ENCODE assay signal across 8 mouse cellular contexts in the genomic region with DNA sequence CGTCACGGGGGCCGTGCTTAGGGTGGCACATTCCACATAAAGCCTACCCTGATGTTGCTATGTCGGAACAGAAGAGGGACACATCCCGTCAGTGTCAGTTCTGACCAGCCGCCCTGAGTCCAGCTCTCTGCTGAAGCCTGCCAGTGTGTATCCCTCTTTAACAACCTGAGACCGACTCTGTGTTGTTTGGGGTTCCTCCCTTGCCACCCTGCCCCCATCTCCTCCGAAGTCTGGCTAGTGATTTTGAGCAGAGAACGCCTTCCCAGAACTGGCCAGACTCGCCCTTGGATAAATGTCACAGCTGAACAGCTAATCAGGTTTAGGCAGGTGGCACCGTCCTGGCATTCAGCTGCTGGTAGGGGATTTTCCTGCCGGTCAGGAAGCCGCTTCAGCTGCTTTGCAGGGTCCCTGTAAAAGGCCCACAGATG. TPM values are rescaled to one million over a fixed set of nuclear protein-coding genes. Genes with fewer than 3 reads are reported as not detected.
A peak's percentile ranks its signal among the peaks of the same experiment; 100 is the strongest.
DNase-seq lines count a peak whose midpoint lies in the region; ATAC-seq and TF ChIP-seq lines count a peak whose summit lies in the region.

No protein-coding gene starts in this region.

- 23% methylated on average over 13 of the region's 13 CpGs for WGBS in kidney, adult 2 months
- 11% methylated on average over 13 of the region's 13 CpGs for WGBS in bone marrow, adult 2 months
- WGBS in forebrain, embryonic 15.5 days: 9% methylated on average over 13 of the region's 13 CpGs
- WGBS in kidney, embryonic 16.5 days: 12% methylated on average over 13 of the region's 13 CpGs
- WGBS in midbrain, embryonic 14.5 days: 7% methylated on average over 13 of the region's 13 CpGs

- intact Hi-C loops in left cerebral cortex, postnatal 4 days (cut with DNase I): no loop called here

- H3K4me2 ChIP-seq in forebrain, embryonic 15.5 days (replicated peaks): peak overlapping the region; percentile 94
- peak overlapping the region; percentile 99 for H3K4me2 ChIP-seq in kidney, embryonic 16.5 days (replicated peaks; ENCODE audit: low read depth, low read length)
- peak overlapping the region; percentile 100 for H3K4me2 ChIP-seq in midbrain, embryonic 14.5 days (ENCODE audit: low read length)

- no peaks in the 10 kb centered on the region for H3K27me3 ChIP-seq in kidney, adult 2 months (replicated peaks; ENCODE audit: control insufficient read depth, insufficient read depth, low read length)
- H3K27me3 ChIP-seq in forebrain, embryonic 15.5 days: peaks cover 22% of the 10 kb centered on the region
- no peaks in the 10 kb centered on the region for H3K27me3 ChIP-seq in kidney, embryonic 16.5 days (ENCODE audit: insufficient read depth, low read length)
- peaks cover 34% of the 10 kb centered on the region for H3K27me3 ChIP-seq in midbrain, embryonic 14.5 days (ENCODE audit: control insufficient read depth, insufficient read depth, low read length)

- no peaks in the 10 kb centered on the region for H3K36me3 ChIP-seq in kidney, adult 2 months (ENCODE audit: control insufficient read depth, insufficient read depth, low read length)
- peaks cover 3% of the 10 kb centered on the region; the same call in 1 of the 2 replicates for H3K36me3 ChIP-seq in forebrain, embryonic 15.5 days
- H3K36me3 ChIP-seq in kidney, embryonic 16.5 days (ENCODE audit: insufficient read depth, low read length): peaks cover 32% of the 10 kb centered on the region
- 0 out of 2 replicates have a peak, but pooled peaks cover 11% of the 10 kb centered on the region for H3K36me3 ChIP-seq in midbrain, embryonic 14.5 days (ENCODE audit: control insufficient read depth, insufficient read depth, low read length)

- peak overlapping the region; percentile 84 for H3K27ac ChIP-seq in kidney, adult 2 months (ENCODE audit: insufficient read depth, low read depth, low read length)
- no peak overlapping the region for H3K27ac ChIP-seq in bone marrow, adult 2 months (ENCODE audit: control insufficient read depth, insufficient read depth, low read depth, low read length, poor library complexity)
- no peak overlapping the region for H3K27ac ChIP-seq in forebrain, embryonic 15.5 days (replicated peaks)
- peak overlapping the region; percentile 14; the same call in 1 of the 2 replicates for H3K27ac ChIP-seq in kidney, embryonic 16.5 days (ENCODE audit: low read length)
- H3K27ac ChIP-seq in midbrain, embryonic 14.5 days (replicated peaks; ENCODE audit: low read depth, low read length): no peak overlapping the region

- H3K4me1 ChIP-seq in kidney, adult 2 months (ENCODE audit: control insufficient read depth, insufficient read depth, low read length): peaks cover 20% of the 10 kb centered on the region
- no peaks in the 10 kb centered on the region for H3K4me1 ChIP-seq in bone marrow, adult 2 months (ENCODE audit: control insufficient read depth, insufficient read depth, low read length)
- peaks cover 31% of the 10 kb centered on the region for H3K4me1 ChIP-seq in forebrain, embryonic 15.5 days
- peaks cover 31% of the 10 kb centered on the region for H3K4me1 ChIP-seq in kidney, embryonic 16.5 days (ENCODE audit: insufficient read depth, low read length)
- peaks cover 29% of the 10 kb centered on the region for H3K4me1 ChIP-seq in midbrain, embryonic 14.5 days (ENCODE audit: control insufficient read depth, insufficient read depth, low read length)

- no peak for TF ChIP-seq CTCF in kidney, adult 2 months (conservative IDR thresholded peaks at IDR 0.05; ENCODE audit: insufficient read depth, insufficient read length, low read depth, low read length)
- no peak for TF ChIP-seq CTCF in bone marrow, adult 2 months (IDR thresholded peaks at IDR 0.05; ENCODE audit: control insufficient read depth, insufficient read depth, low read length)

- DNase-seq in kidney, adult 2 months: peak; percentile 63
- no peak for DNase-seq in kidney, postnatal 36 days
- DNase-seq in midbrain, embryonic 14.5 days: no peak
- no peak for DNase-seq in left cerebral cortex, postnatal 4 days
- no peak for DNase-seq in frontal cortex, postnatal 36 days (ENCODE audit: low spot score in 2 of 2)

- H3K9me3 ChIP-seq in forebrain, embryonic 15.5 days: no peaks in the 10 kb centered on the region
- no peaks in the 10 kb centered on the region for H3K9me3 ChIP-seq in kidney, embryonic 16.5 days (ENCODE audit: low read length)
- no peaks in the 10 kb centered on the region for H3K9me3 ChIP-seq in midbrain, embryonic 14.5 days (ENCODE audit: control insufficient read depth, low read length)

- peak overlapping the region; percentile 76 for H3K4me3 ChIP-seq in kidney, adult 2 months (ENCODE audit: insufficient read depth, low read depth, low read length)
- peak overlapping the region; percentile 29 for H3K4me3 ChIP-seq in bone marrow, adult 2 months (replicated peaks; ENCODE audit: control insufficient read depth, low read depth, low read length)
- peak overlapping the region; percentile 78 for H3K4me3 ChIP-seq in forebrain, embryonic 15.5 days
- peak overlapping the region; percentile 83 for H3K4me3 ChIP-seq in kidney, embryonic 16.5 days (ENCODE audit: low read length)
- peak overlapping the region; percentile 67 for H3K4me3 ChIP-seq in midbrain, embryonic 14.5 days (replicated peaks; ENCODE audit: low read depth, low read length)

- no peak overlapping the region for H3K9ac ChIP-seq in forebrain, embryonic 15.5 days (replicated peaks)
- H3K9ac ChIP-seq in kidney, embryonic 16.5 days (replicated peaks; ENCODE audit: low read length): peak overlapping the region; percentile 83
- no peak overlapping the region for H3K9ac ChIP-seq in midbrain, embryonic 14.5 days (replicated peaks; ENCODE audit: low read length)

- no peak for TF ChIP-seq POLR2A in kidney, adult 2 months (IDR thresholded peaks at IDR 0.05; ENCODE audit: low read depth, low read length)
- TF ChIP-seq POLR2A in bone marrow, adult 2 months (IDR thresholded peaks at IDR 0.05; ENCODE audit: borderline replicate concordance, control insufficient read depth, low read depth, low read length): no peak

- ATAC-seq in forebrain, embryonic 15.5 days (replicated peaks): no peak
- no peak for ATAC-seq in kidney, embryonic 16.5 days (ENCODE audit: low FRiP score, low TSS enrichment)
- ATAC-seq in midbrain, embryonic 14.5 days (ENCODE audit: low FRiP score, low TSS enrichment): no peak

RNA-seq across cellular contexts. Expression of a gene that starts 2.1 kb away (rescaled TPM):
- 23.0 and 26.7 TPM in 2 replicates for polyA plus RNA-seq in kidney, adult 2 months (2012; rRNA removed)
- 3.5 and 6.6 TPM in 2 replicates for polyA plus RNA-seq in bone marrow, adult 2 months (2011; ENCODE audit: insufficient read depth, insufficient read length, low replicate concordance, missing spikeins)
- polyA plus RNA-seq in forebrain, embryonic 15.5 days (2015; fragmentation: Nextera tagmentation; extraction: Ambion mirVana): 3.0 and 3.5 TPM in 2 replicates
- 12.1 and 12.6 TPM in 2 replicates for polyA plus RNA-seq in kidney, embryonic 16.5 days (2015; fragmentation: Nextera tagmentation; extraction: Ambion mirVana)
- polyA plus RNA-seq in midbrain, embryonic 14.5 days (2014; fragmentation: Nextera tagmentation; extraction: Ambion mirVana): 1.5 and 1.6 TPM in 2 replicates
- total RNA-seq in left cerebral cortex, postnatal 4 days (2021): 1 to 10 TPM; 6.6 to 7.1 TPM

RNA-seq across cellular contexts. Expression of a gene that starts 14.7 kb away (rescaled TPM):
- 4.9 and 5.5 TPM in 2 replicates for polyA plus RNA-seq in kidney, adult 2 months (2012; rRNA removed)
- polyA plus RNA-seq in bone marrow, adult 2 months (2011; ENCODE audit: insufficient read depth, insufficient read length, low replicate concordance, missing spikeins): 1.9 and 2.8 TPM in 2 replicates
- polyA plus RNA-seq in forebrain, embryonic 15.5 days (2015; fragmentation: Nextera tagmentation; extraction: Ambion mirVana): 19.5 and 21.8 TPM in 2 replicates
- polyA plus RNA-seq in kidney, embryonic 16.5 days (2015; fragmentation: Nextera tagmentation; extraction: Ambion mirVana): 31.2 and 33.3 TPM in 2 replicates
- polyA plus RNA-seq in midbrain, embryonic 14.5 days (2014; fragmentation: Nextera tagmentation; extraction: Ambion mirVana): 16.9 and 19.0 TPM in 2 replicates
- total RNA-seq in left cerebral cortex, postnatal 4 days (2021): 10 to 100 TPM; 20.6 to 21.2 TPM

RNA-seq across cellular contexts. Expression of a gene that starts 16.8 kb away (rescaled TPM):
- polyA plus RNA-seq in kidney, adult 2 months (2012; rRNA removed): 11.0 and 13.8 TPM in 2 replicates
- 7.7 and 21.0 TPM in 2 replicates for polyA plus RNA-seq in bone marrow, adult 2 months (2011; ENCODE audit: insufficient read depth, insufficient read length, low replicate concordance, missing spikeins)
- 18.0 and 21.5 TPM in 2 replicates for polyA plus RNA-seq in forebrain, embryonic 15.5 days (2015; fragmentation: Nextera tagmentation; extraction: Ambion mirVana)
- 25.3 and 26.0 TPM in 2 replicates for polyA plus RNA-seq in kidney, embryonic 16.5 days (2015; fragmentation: Nextera tagmentation; extraction: Ambion mirVana)
- polyA plus RNA-seq in midbrain, embryonic 14.5 days (2014; fragmentation: Nextera tagmentation; extraction: Ambion mirVana): 19.7 and 21.8 TPM in 2 replicates
- 10 to 100 TPM; 17.4 to 17.6 TPM for total RNA-seq in left cerebral cortex, postnatal 4 days (2021)

RNA-seq across cellular contexts. Expression of a gene that starts 21.9 kb away (rescaled TPM):
- polyA plus RNA-seq in kidney, adult 2 months (2012; rRNA removed): 30.6 and 33.7 TPM in 2 replicates
- polyA plus RNA-seq in bone marrow, adult 2 months (2011; ENCODE audit: insufficient read depth, insufficient read length, low replicate concordance, missing spikeins): 16.4 and 23.6 TPM in 2 replicates
- 41.4 and 41.6 TPM in 2 replicates for polyA plus RNA-seq in forebrain, embryonic 15.5 days (2015; fragmentation: Nextera tagmentation; extraction: Ambion mirVana)
- polyA plus RNA-seq in kidney, embryonic 16.5 days (2015; fragmentation: Nextera tagmentation; extraction: Ambion mirVana): 42.4 and 46.4 TPM in 2 replicates
- 23.1 and 31.2 TPM in 2 replicates for polyA plus RNA-seq in midbrain, embryonic 14.5 days (2014; fragmentation: Nextera tagmentation; extraction: Ambion mirVana)
- total RNA-seq in left cerebral cortex, postnatal 4 days (2021): 10 to 100 TPM; 29.2 to 33.0 TPM

RNA-seq across cellular contexts. Expression of a gene that starts 27.6 kb away (rescaled TPM):
- 0.12 and 0.22 TPM in 2 replicates for polyA plus RNA-seq in kidney, adult 2 months (2012; rRNA removed)
- polyA plus RNA-seq in bone marrow, adult 2 months (2011; ENCODE audit: insufficient read depth, insufficient read length, low replicate concordance, missing spikeins): 1.0 TPM in 1 of 2 replicates, not detected in the other
- 1.5 TPM in 2 replicates for polyA plus RNA-seq in forebrain, embryonic 15.5 days (2015; fragmentation: Nextera tagmentation; extraction: Ambion mirVana)
- 0.50 and 0.63 TPM in 2 replicates for polyA plus RNA-seq in kidney, embryonic 16.5 days (2015; fragmentation: Nextera tagmentation; extraction: Ambion mirVana)
- polyA plus RNA-seq in midbrain, embryonic 14.5 days (2014; fragmentation: Nextera tagmentation; extraction: Ambion mirVana): 1.2 and 1.3 TPM in 2 replicates
- total RNA-seq in left cerebral cortex, postnatal 4 days (2021): under 1 TPM; 0.56 to 0.83 TPM

Comparison
In these comparisons a context has a peak if more than half of its experiments do, and no peak if none do; other contexts are left out.
1. H3K27ac ChIP-seq: peak in kidney, adult 2 months (single experiment) and kidney, embryonic 16.5 days (single experiment); none in bone marrow, adult 2 months (single experiment), forebrain, embryonic 15.5 days (single experiment) and midbrain, embryonic 14.5 days (single experiment).
2. H3K4me3 ChIP-seq: peak in every context shown above with its lines; median percentile 83 in kidney, embryonic 16.5 days; 78 in forebrain, embryonic 15.5 days; 76 in kidney, adult 2 months; 67 in midbrain, embryonic 14.5 days; 29 in bone marrow, adult 2 months.
3. Peak in every context shown above with its lines, with median percentiles within 50 percentile points of each other: H3K4me2 ChIP-seq.